Mouse (Mus musculus) heart, postnatal 14 days (tissue): ENCODE data around the gene Mybpc3. TPM values are rescaled to one million over a fixed set of nuclear protein-coding genes. Genes with fewer than 3 reads are reported as not detected.

Experiments used
- DNase-seq, 2 experiments: peaks; one replicate each; pipeline ENCODE4 v3.0.0; 2021 to 2022
- intact Hi-C: fragments of 180-260 bp; cut with DNase I; formaldehyde crosslinking; loops from one replicate; pipeline ENCODE4 v1.15.1; 2025
- total RNA-seq, 2 experiments: library from RNA; stranded (reverse); gene quantifications; 2 replicates each; pipeline ENCODE4 v1.2.3; 2021

The Mybpc3 gene
- total RNA-seq, 2 experiments from 2014 or later = 1,701 to 1,920 TPM

DNA sequence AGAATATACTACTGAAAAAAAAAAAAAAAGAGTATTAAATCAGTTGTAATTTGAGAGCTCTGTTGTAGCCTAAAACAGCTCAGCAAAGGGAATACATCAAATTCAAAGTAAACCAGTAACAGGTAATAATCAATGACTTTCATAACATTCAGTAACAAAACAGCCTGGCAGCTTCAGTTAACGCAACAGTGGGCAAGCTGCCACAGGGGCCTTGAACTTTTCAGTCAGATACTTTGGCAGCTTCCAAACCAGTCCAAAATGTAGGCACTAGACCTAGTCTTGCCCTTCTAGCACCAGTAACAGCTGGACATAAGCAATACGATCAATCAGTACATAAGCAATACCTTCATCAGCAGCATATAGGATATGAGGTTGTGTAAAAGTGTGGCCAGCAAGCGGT is 36.1 kb downstream of the Mybpc3 start:
- intact Hi-C loops = no loop called here
- no peak for DNase-seq

GRCm38 (mm10) chr2:91157002-91157752 is 39.2 kb downstream of the Mybpc3 start:
- DNase-seq = no peak
- intact Hi-C loops = no loop called here

DNA sequence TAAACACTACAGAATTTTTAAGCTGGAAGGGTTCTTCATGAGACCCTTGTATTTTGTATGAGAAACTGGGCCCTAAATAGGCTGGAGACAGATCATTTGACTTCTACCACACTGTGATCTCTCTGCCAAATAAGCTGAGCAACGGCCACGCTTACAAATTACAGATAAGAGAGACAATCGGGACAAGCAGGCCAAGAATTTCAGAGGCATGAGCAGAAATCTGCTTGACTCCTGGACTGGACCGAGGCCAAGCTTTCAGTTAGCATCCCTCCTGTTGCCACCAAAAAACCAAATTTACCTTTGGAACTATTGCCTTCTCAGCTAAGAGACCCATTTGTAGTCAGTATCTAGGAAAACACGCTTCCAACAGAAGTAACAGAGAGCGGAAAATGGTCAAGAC is 42.6 kb downstream of the Mybpc3 start:
- intact Hi-C loops = no loop called here
- no peak for DNase-seq

- intact Hi-C loops = no loop called here
- no peak for DNase-seq
These were observed 45.0 kb downstream of the Mybpc3 start for GRCm38 (mm10) chr2:91162952-91163351.

- intact Hi-C loops = no loop called here
- no peak for DNase-seq
These were observed 45.6 kb downstream of the Mybpc3 start for GRCm38 (mm10) chr2:91163532-91163931.

- no peak for DNase-seq
- intact Hi-C loops = no loop called here
These were observed 47.0 kb downstream of the Mybpc3 start for GRCm38 (mm10) chr2:91164991-91165390.

DNA sequence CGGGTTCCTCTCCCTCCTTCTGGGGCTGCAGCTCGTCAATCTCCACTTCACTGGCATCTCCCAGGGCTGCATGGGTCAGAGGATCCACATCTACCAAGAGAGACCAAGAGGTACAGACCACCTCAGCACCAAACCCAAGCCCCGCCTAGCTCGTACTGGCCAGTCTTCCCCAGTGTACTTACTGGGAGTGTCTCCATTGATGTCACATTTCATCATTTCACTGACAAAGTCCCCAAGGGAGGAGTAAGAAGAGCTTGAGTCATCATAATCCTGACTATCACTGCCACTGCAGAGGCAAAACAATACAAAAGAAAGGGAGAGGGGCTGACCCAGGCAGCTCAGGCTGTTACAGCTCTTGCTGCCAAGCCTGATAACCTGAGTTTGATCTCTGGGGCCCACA is 49.7 kb downstream of the Mybpc3 start:
- intact Hi-C loops = no loop called here

GRCm38 (mm10) chr2:91169587-91170322 is 51.8 kb downstream of the Mybpc3 start:
- intact Hi-C loops = no loop called here

More for the DNA sequence above, 49.7 kb downstream of the Mybpc3 start:
- DNase-seq = no peak

GRCm38 (mm10) chr2:91175490-91175889 is 57.5 kb downstream of the Mybpc3 start:
- no peak for DNase-seq
- intact Hi-C loops = no loop called here

More at GRCm38 (mm10) chr2:91169587-91170322, 51.8 kb downstream of the Mybpc3 start:
- DNase-seq = no peak

GRCm38 (mm10) chr2:91176234-91176633 is 58.3 kb downstream of the Mybpc3 start:
- intact Hi-C loops = no loop called here
- no peak for DNase-seq

DNA sequence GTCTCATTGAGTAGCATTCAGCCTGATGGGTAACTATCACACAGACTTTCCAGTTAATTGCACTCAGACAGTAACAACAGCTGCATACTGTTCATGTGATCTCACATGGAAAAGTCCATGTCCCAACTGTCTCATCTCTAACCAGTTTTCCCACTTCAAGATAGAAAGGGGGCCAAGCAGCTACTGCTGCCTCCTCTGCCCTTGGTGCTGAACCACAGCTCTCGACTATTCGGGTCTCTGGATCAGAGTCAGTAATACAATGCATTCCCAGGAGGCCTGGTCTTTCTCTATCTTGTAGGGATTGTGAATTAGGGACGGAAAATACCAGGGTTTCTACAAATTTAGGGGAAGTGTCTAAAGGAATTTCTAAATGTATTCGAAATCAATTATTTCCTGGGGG is 61.9 kb downstream of the Mybpc3 start:
- no peak for DNase-seq
- intact Hi-C loops = no loop called here

- intact Hi-C loops = no loop called here
- no peak for DNase-seq
These were observed 62.8 kb downstream of the Mybpc3 start for GRCm38 (mm10) chr2:91180706-91181105.

- intact Hi-C loops = no loop called here
These were observed 64.1 kb downstream of the Mybpc3 start for GRCm38 (mm10) chr2:91182016-91182404.

DNA sequence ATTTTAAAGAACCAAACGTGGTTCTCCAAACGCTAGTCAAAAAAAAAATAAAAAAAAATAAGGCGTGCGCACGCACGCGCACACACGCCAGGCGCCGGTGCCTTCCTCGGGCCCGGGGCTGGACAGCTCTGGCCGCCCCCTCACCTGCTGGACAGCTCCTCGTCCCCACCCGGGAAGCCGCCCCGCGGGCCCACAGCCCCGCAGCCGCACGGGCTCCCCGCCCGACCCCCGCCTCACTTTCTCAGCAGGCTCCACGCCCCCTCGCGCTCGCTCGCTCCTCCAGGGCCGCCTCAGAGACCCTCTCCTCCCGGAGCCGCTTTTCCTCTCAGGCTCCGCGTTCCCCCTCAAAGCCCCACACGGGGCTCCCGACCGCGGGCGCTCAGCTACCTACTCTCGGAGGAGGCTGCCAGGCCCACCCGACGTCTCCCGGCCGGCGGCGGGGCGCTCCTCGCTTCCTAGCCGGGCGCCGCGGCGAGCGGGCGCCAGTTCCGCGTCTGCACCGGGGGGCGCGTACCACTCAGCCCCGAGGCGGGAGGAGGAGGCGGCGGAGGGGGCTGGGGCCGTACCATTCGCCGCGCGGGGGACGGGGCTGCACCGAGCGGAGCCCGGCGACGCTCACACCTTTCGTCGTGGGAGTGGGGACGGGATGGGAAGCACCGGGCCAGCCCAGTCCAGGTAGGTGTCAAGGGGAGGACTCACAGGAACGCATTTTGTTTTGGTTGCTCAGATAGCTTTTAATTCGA is 64.6 kb downstream of the Mybpc3 start:
- intact Hi-C loops = no loop called here

More at GRCm38 (mm10) chr2:91182016-91182404, 64.1 kb downstream of the Mybpc3 start:
- DNase-seq = no peak

GRCm38 (mm10) chr2:91183148-91183513 is 65.2 kb downstream of the Mybpc3 start:
- intact Hi-C loops = no loop called here
- DNase-seq = peak; percentile 88 to 90

More for the DNA sequence above, 64.6 kb downstream of the Mybpc3 start:
- peak; percentile 69 to 74 for DNase-seq

GRCm38 (mm10) chr2:91183711-91184405 is 65.9 kb downstream of the Mybpc3 start, which contains the start of gene Madd:
Madd (minus strand) TSS chr2:91183837.
- intact Hi-C loops = no loop called here
- peak; percentile 22 to 30 for DNase-seq
